Mouse (Mus musculus) liver, embryonic 12.5 days (tissue): ENCODE measurements around the gene Spns1. TPM values are rescaled to one million over a fixed set of nuclear protein-coding genes. Genes with fewer than 3 reads are reported as not detected.

Source experiments
- ATAC-seq: fragments of 200-750 bp; cut with Nextera tagmentation; 2 replicates; pipeline ENCODE4 v1.8.0; 2017; ENCODE audit warnings: moderate number of reproducible peaks, mild to moderate bottlenecking, moderate library complexity
- H3K27ac ChIP-seq: fragments of 300-500 bp; sonication (generic); 2 replicates; pipeline ENCODE4 v1.5.1; 2016; ENCODE audit warnings: mild to moderate bottlenecking
- H3K27me3 ChIP-seq: fragments of 300-500 bp; sonication (generic); replicated peaks from 2 replicates; pipeline ENCODE4 v1.6.1; 2016; ENCODE audit warnings: mild to moderate bottlenecking, moderate library complexity
- H3K36me3 ChIP-seq: fragments of 300-500 bp; sonication (generic); 2 replicates; pipeline ENCODE4 v1.6.1; 2016; ENCODE audit warnings: mild to moderate bottlenecking, moderate library complexity
- H3K4me1 ChIP-seq: fragments of 300-500 bp; sonication (generic); 2 replicates; pipeline ENCODE4 v1.6.1; 2016
- H3K4me2 ChIP-seq: fragments of 300-500 bp; sonication (generic); 2 replicates; pipeline ENCODE4 v1.6.1; 2016; ENCODE audit warnings: mild to moderate bottlenecking, moderate library complexity
- H3K4me3 ChIP-seq: fragments of 300-500 bp; sonication (generic); 2 replicates; pipeline ENCODE4 v1.5.1; 2016; ENCODE audit warnings: mild to moderate bottlenecking, moderate library complexity
- H3K9ac ChIP-seq: fragments of 300-500 bp; sonication (generic); 2 replicates; pipeline ENCODE4 v1.6.1; 2016; ENCODE audit warnings: mild to moderate bottlenecking, moderate library complexity
- H3K9me3 ChIP-seq: fragments of 300-500 bp; sonication (generic); replicated peaks from 2 replicates; pipeline ENCODE4 v1.6.1; 2016; ENCODE audit warnings: mild to moderate bottlenecking, moderate library complexity
- WGBS: fragments of 180-500 bp; shearing (Covaris S2); methylation state at CpG from one replicate; pipeline ENCODE4 v1.1.7; 2016; ENCODE audit not compliant: insufficient replicate concordance; 5-methylcytosine and 5-hydroxymethylcytosine counted together
- polyA plus RNA-seq: library from polyadenylated mRNA; unstranded; fragments of >200 nt; fragmentation: Nextera tagmentation; extraction: Ambion mirVana; gene quantifications from 2 replicates; pipeline ENCODE4 v1.2.1, GENCODE M21; 2016

Gene Spns1
- polyA plus RNA-seq, 1 experiment from 2014 or later: 29.1 TPM

- Histone ChIP-seq H3K27ac (no peak overlapping the region), H3K4me3 (no peak overlapping the region), H3K4me2 (no peak overlapping the region), H3K4me1 (peaks cover 17% of the 10 kb centered on the region), H3K27me3 (no peaks in the 10 kb centered on the region), H3K9me3 (no peaks in the 10 kb centered on the region), H3K36me3 (peaks cover 47% of the 10 kb centered on the region), H3K9ac (no peak overlapping the region)
- 67% methylated on average over 10 of the region's 10 CpGs for WGBS
- ATAC-seq: no peak
These were observed 9.6 kb downstream of the Spns1 start for GRCm38 (mm10) chr7:126367636-126368035.

- 38% methylated on average over 6 of the region's 6 CpGs for WGBS
- Histone ChIP-seq H3K9ac (no peak overlapping the region), H3K4me1 (peaks cover 15% of the 10 kb centered on the region), H3K27me3 (no peaks in the 10 kb centered on the region), H3K27ac (no peak overlapping the region), H3K4me3 (no peak overlapping the region), H3K9me3 (no peaks in the 10 kb centered on the region), H3K4me2 (no peak overlapping the region), H3K36me3 (peaks cover 13% of the 10 kb centered on the region; the same call in 1 of the 2 replicates)
- ATAC-seq: peak; percentile 59
These were observed 14.2 kb downstream of the Spns1 start for GRCm38 (mm10) chr7:126363038-126363437.

- Histone ChIP-seq H3K4me2 (peak overlapping the region; percentile 14; the same call in 1 of the 2 replicates), H3K27me3 (no peaks in the 10 kb centered on the region), H3K36me3 (peaks cover 7% of the 10 kb centered on the region; the same call in 1 of the 2 replicates), H3K4me1 (peaks cover 55% of the 10 kb centered on the region), H3K27ac (no peak overlapping the region), H3K9ac (no peak overlapping the region), H3K9me3 (no peaks in the 10 kb centered on the region), H3K4me3 (no peak overlapping the region)
- WGBS: 60% methylated on average over 13 of the region's 13 CpGs
- ATAC-seq: no peak
These were observed 18.2 kb downstream of the Spns1 start for GRCm38 (mm10) chr7:126359049-126359448.

GRCm38 (mm10) chr7:126358413-126358812 is 18.8 kb downstream of the Spns1 start:
- Histone ChIP-seq H3K4me3 (no peak overlapping the region), H3K9me3 (no peaks in the 10 kb centered on the region), H3K4me1 (peaks cover 59% of the 10 kb centered on the region), H3K9ac (no peak overlapping the region), H3K4me2 (no peak overlapping the region), H3K36me3 (peaks cover under 1% of the 10 kb centered on the region; the same call in 1 of the 2 replicates), H3K27me3 (no peaks in the 10 kb centered on the region), H3K27ac (no peak overlapping the region)
- WGBS: 88% methylated on average over 9 of the region's 9 CpGs
- ATAC-seq: no peak

- no peak overlapping the region for H3K4me3 ChIP-seq
- H3K9ac ChIP-seq: no peak overlapping the region
- H3K27me3 ChIP-seq: no peaks in the 10 kb centered on the region
- H3K9me3 ChIP-seq: no peaks in the 10 kb centered on the region
- WGBS: 78% methylated on average over 6 of the region's 6 CpGs
- H3K4me1 ChIP-seq: peaks cover 58% of the 10 kb centered on the region
- no peaks in the 10 kb centered on the region for H3K36me3 ChIP-seq
- H3K27ac ChIP-seq: peak overlapping the region; percentile 73; the same call in 1 of the 2 replicates
- no peak for ATAC-seq
- no peak overlapping the region for H3K4me2 ChIP-seq
These were observed 19.4 kb downstream of the Spns1 start for GRCm38 (mm10) chr7:126357838-126358237.

GRCm38 (mm10) chr7:126356793-126357591 is 20.3 kb downstream of the Spns1 start:
- peak; percentile 86 for ATAC-seq
- Histone ChIP-seq H3K4me3 (peak overlapping the region; percentile 23; the same call in 1 of the 2 replicates), H3K4me2 (peak overlapping the region; percentile 63), H3K27ac (peak overlapping the region; percentile 73), H3K36me3 (no peaks in the 10 kb centered on the region), H3K9ac (peak overlapping the region; percentile 55), H3K9me3 (no peaks in the 10 kb centered on the region), H3K4me1 (peaks cover 54% of the 10 kb centered on the region), H3K27me3 (no peaks in the 10 kb centered on the region)
- WGBS: 13% methylated on average over 7 of the region's 7 CpGs

GRCm38 (mm10) chr7:126355847-126356597 is 21.2 kb downstream of the Spns1 start:
- WGBS: 39% methylated on average over 5 of the region's 5 CpGs
- no peak overlapping the region for H3K4me3 ChIP-seq
- H3K27ac ChIP-seq: peak overlapping the region; percentile 73
- H3K36me3 ChIP-seq: no peaks in the 10 kb centered on the region
- H3K9me3 ChIP-seq: no peaks in the 10 kb centered on the region
- H3K27me3 ChIP-seq: no peaks in the 10 kb centered on the region
- 0 out of 2 replicates have a peak overlapping the region, but pooled peaks have one; percentile 55 for H3K9ac ChIP-seq
- H3K4me2 ChIP-seq: peak overlapping the region; percentile 63
- ATAC-seq: no peak
- peaks cover 54% of the 10 kb centered on the region for H3K4me1 ChIP-seq

GRCm38 (mm10) chr7:126354738-126355614 is 22.3 kb downstream of the Spns1 start:
- no peak overlapping the region for H3K4me3 ChIP-seq
- peak overlapping the region; percentile 27 for H3K4me2 ChIP-seq
- H3K9me3 ChIP-seq: no peaks in the 10 kb centered on the region
- peaks cover 54% of the 10 kb centered on the region for H3K4me1 ChIP-seq
- ATAC-seq: peak; percentile 36
- peak overlapping the region; percentile 42 for H3K27ac ChIP-seq
- 46% methylated on average over 14 of the region's 14 CpGs for WGBS
- no peaks in the 10 kb centered on the region for H3K27me3 ChIP-seq
- no peaks in the 10 kb centered on the region for H3K36me3 ChIP-seq
- no peak overlapping the region for H3K9ac ChIP-seq

- H3K27ac ChIP-seq: no peak overlapping the region
- peaks cover 54% of the 10 kb centered on the region for H3K4me1 ChIP-seq
- H3K4me3 ChIP-seq: no peak overlapping the region
- no peak overlapping the region for H3K4me2 ChIP-seq
- H3K36me3 ChIP-seq: no peaks in the 10 kb centered on the region
- ATAC-seq: no peak
- no peaks in the 10 kb centered on the region for H3K9me3 ChIP-seq
- 60% methylated on average over 3 of the region's 3 CpGs for WGBS
- H3K27me3 ChIP-seq: no peaks in the 10 kb centered on the region
- no peak overlapping the region for H3K9ac ChIP-seq
These were observed 23.3 kb downstream of the Spns1 start for GRCm38 (mm10) chr7:126353994-126354365.

GRCm38 (mm10) chr7:126353251-126353993 is 23.8 kb downstream of the Spns1 start:
- Histone ChIP-seq H3K4me2 (no peak overlapping the region), H3K9ac (peak overlapping the region; percentile 28; the same call in 1 of the 2 replicates), H3K36me3 (no peaks in the 10 kb centered on the region), H3K9me3 (no peaks in the 10 kb centered on the region), H3K4me1 (peaks cover 60% of the 10 kb centered on the region), H3K27ac (no peak overlapping the region), H3K4me3 (no peak overlapping the region), H3K27me3 (no peaks in the 10 kb centered on the region)
- 50% methylated on average over 11 of the region's 11 CpGs for WGBS
- ATAC-seq: no peak

GRCm38 (mm10) chr7:126351419-126351951 is 25.8 kb downstream of the Spns1 start:
- Histone ChIP-seq H3K9me3 (no peaks in the 10 kb centered on the region), H3K36me3 (no peaks in the 10 kb centered on the region), H3K4me2 (no peak overlapping the region), H3K4me1 (peaks cover 48% of the 10 kb centered on the region), H3K9ac (no peak overlapping the region), H3K27ac (no peak overlapping the region), H3K27me3 (no peaks in the 10 kb centered on the region), H3K4me3 (no peak overlapping the region)
- ATAC-seq: no peak
- WGBS: 68% methylated on average over 10 of the region's 10 CpGs
